Mouse (Mus musculus) layer of hippocampus, postnatal 14 days (tissue): ENCODE data around the gene Sh3bgrl2. TPM values are rescaled to one million over a fixed set of nuclear protein-coding genes. Genes with fewer than 3 reads are reported as not detected.

ENCODE experiments used
- DNase-seq, 2 experiments: peaks; one replicate each; pipeline ENCODE4 v3.0.0; 2021 to 2022; ENCODE audit warnings: low spot score in 2 of 2, mixed read lengths in 1 of 2
- total RNA-seq, 2 experiments: library from RNA; stranded (reverse); gene quantifications; 2 replicates each; pipeline ENCODE4 v1.2.3; 2021

Sh3bgrl2 gene
- total RNA-seq, 2 experiments from 2014 or later, result 24.5 to 28.0 TPM

- DNase-seq, result no peak
These were observed 8.9 kb downstream of the Sh3bgrl2 start for GRCm38 (mm10) chr9:83556780-83557771.

- DNase-seq, result no peak
These were observed 12.5 kb downstream of the Sh3bgrl2 start for GRCm38 (mm10) chr9:83560670-83561069.

GRCm38 (mm10) chr9:83562889-83563288, 14.8 kb downstream of the Sh3bgrl2 start:
- no peak for DNase-seq

GRCm38 (mm10) chr9:83563808-83564549, 15.9 kb downstream of the Sh3bgrl2 start:
- DNase-seq, result no peak

GRCm38 (mm10) chr9:83564934-83565652, 17.0 kb downstream of the Sh3bgrl2 start:
- DNase-seq, result no peak

- no peak for DNase-seq
These were observed 18.0 kb downstream of the Sh3bgrl2 start for GRCm38 (mm10) chr9:83566141-83566540.

- DNase-seq, result no peak
These were observed 20.0 kb downstream of the Sh3bgrl2 start for GRCm38 (mm10) chr9:83568125-83568524.

GRCm38 (mm10) chr9:83568937-83569336, 20.8 kb downstream of the Sh3bgrl2 start:
- no peak for DNase-seq

GRCm38 (mm10) chr9:83569898-83570297, 21.8 kb downstream of the Sh3bgrl2 start:
- no peak for DNase-seq

- DNase-seq, result no peak
These were observed 23.2 kb downstream of the Sh3bgrl2 start for GRCm38 (mm10) chr9:83571315-83571714.

GRCm38 (mm10) chr9:83572326-83572725, 24.2 kb downstream of the Sh3bgrl2 start:
- no peak for DNase-seq

- DNase-seq, result no peak
These were observed 24.7 kb downstream of the Sh3bgrl2 start for GRCm38 (mm10) chr9:83572870-83573269.

GRCm38 (mm10) chr9:83573588-83573987, 25.5 kb downstream of the Sh3bgrl2 start:
- DNase-seq, result no peak

- no peak for DNase-seq
These were observed 27.3 kb downstream of the Sh3bgrl2 start for GRCm38 (mm10) chr9:83575403-83575802.

- DNase-seq, result no peak
These were observed 28.0 kb downstream of the Sh3bgrl2 start for GRCm38 (mm10) chr9:83576018-83576688.

GRCm38 (mm10) chr9:83576689-83577057, 28.5 kb downstream of the Sh3bgrl2 start:
- peak in 1 of 2 experiments; percentile 43 for DNase-seq

- no peak for DNase-seq
These were observed 29.1 kb downstream of the Sh3bgrl2 start for GRCm38 (mm10) chr9:83577260-83577659.

GRCm38 (mm10) chr9:83579049-83579448, 30.9 kb downstream of the Sh3bgrl2 start:
- DNase-seq, result no peak

- no peak for DNase-seq
These were observed 34.6 kb downstream of the Sh3bgrl2 start for GRCm38 (mm10) chr9:83582748-83583147.

- DNase-seq, result no peak
These were observed 38.4 kb downstream of the Sh3bgrl2 start for GRCm38 (mm10) chr9:83586316-83587050.
